Mouse (Mus musculus) liver, embryonic 13.5 days (tissue): ENCODE measurements around the gene Gpatch8. TPM values are rescaled to one million over a fixed set of nuclear protein-coding genes. Genes with fewer than 3 reads are reported as not detected.

Experiments
- ATAC-seq: fragments of 200-750 bp; cut with Nextera tagmentation; 2 replicates; pipeline ENCODE4 v1.8.0; 2017; ENCODE audit warnings: low read depth, mild to moderate bottlenecking, moderate number of reproducible peaks, moderate library complexity
- DNase-seq: peaks from one replicate; pipeline ENCODE4 v3.0.0; 2022
- H3K27ac ChIP-seq: fragments of 300-500 bp; sonication (generic); 2 replicates; pipeline ENCODE4 v1.5.1; 2015; ENCODE audit warnings: moderate library complexity, mild to moderate bottlenecking, inconsistent platforms
- H3K27me3 ChIP-seq: fragments of 300-500 bp; sonication (generic); 2 replicates; pipeline ENCODE4 v1.6.1; 2015; ENCODE audit warnings: mild to moderate bottlenecking, inconsistent platforms
- H3K36me3 ChIP-seq: fragments of 300-500 bp; sonication (generic); 2 replicates; pipeline ENCODE4 v1.6.1; 2015; ENCODE audit warnings: mild to moderate bottlenecking, inconsistent platforms
- H3K4me1 ChIP-seq: fragments of 300-500 bp; sonication (generic); replicated peaks from 2 replicates; pipeline ENCODE4 v1.6.1; 2015; ENCODE audit warnings: inconsistent platforms
- H3K4me2 ChIP-seq: fragments of 300-500 bp; sonication (generic); 2 replicates; pipeline ENCODE4 v1.6.1; 2015; ENCODE audit warnings: inconsistent platforms, mild to moderate bottlenecking, moderate library complexity
- H3K4me3 ChIP-seq: fragments of 300-500 bp; sonication (generic); replicated peaks from 2 replicates; pipeline ENCODE4 v1.5.1; 2015; ENCODE audit warnings: mild to moderate bottlenecking, inconsistent platforms
- H3K9ac ChIP-seq: fragments of 300-500 bp; sonication (generic); 2 replicates; pipeline ENCODE4 v1.6.1; 2015; ENCODE audit warnings: mild to moderate bottlenecking, inconsistent platforms
- H3K9me3 ChIP-seq: fragments of 300-500 bp; sonication (generic); replicated peaks from 2 replicates; pipeline ENCODE4 v1.6.1; 2016; ENCODE audit warnings: inconsistent platforms
- WGBS: fragments of 180-500 bp; shearing (Covaris S2); methylation state at CpG from one replicate; pipeline ENCODE4 v1.1.7; 2015; ENCODE audit not compliant: insufficient replicate concordance; 5-methylcytosine and 5-hydroxymethylcytosine counted together
- polyA plus RNA-seq: library from polyadenylated mRNA; unstranded; fragments of >200 nt; fragmentation: Nextera tagmentation; extraction: Ambion mirVana; gene quantifications from 2 replicates; pipeline ENCODE4 v1.2.1, GENCODE M21; 2015

Gpatch8 gene
- polyA plus RNA-seq, 1 experiment from 2014 or later: 18.0 TPM

GRCm38 (mm10) chr11:102494063-102494650 is 62.0 kb downstream of the Gpatch8 start:
- no peaks in the 10 kb centered on the region for H3K9me3 ChIP-seq
- H3K4me3 ChIP-seq: no peak overlapping the region
- H3K27me3 ChIP-seq: no peaks in the 10 kb centered on the region
- H3K27ac ChIP-seq: no peak overlapping the region
- ATAC-seq (no peak; the same call in 1 of the 2 replicates), DNase-seq (no peak)
- H3K4me2 ChIP-seq: no peak overlapping the region
- no peak overlapping the region for H3K9ac ChIP-seq
- H3K36me3 ChIP-seq: peaks cover 41% of the 10 kb centered on the region
- 67% methylated on average over 7 of the region's 7 CpGs for WGBS
- peaks cover 7% of the 10 kb centered on the region for H3K4me1 ChIP-seq

- no peaks in the 10 kb centered on the region for H3K27me3 ChIP-seq
- WGBS: 81% methylated on average over 2 of the region's 2 CpGs
- ATAC-seq (no peak), DNase-seq (no peak)
- H3K9me3 ChIP-seq: no peaks in the 10 kb centered on the region
- no peak overlapping the region for H3K4me3 ChIP-seq
- no peak overlapping the region for H3K27ac ChIP-seq
- no peak overlapping the region for H3K9ac ChIP-seq
- peaks cover 11% of the 10 kb centered on the region for H3K4me1 ChIP-seq
- no peak overlapping the region for H3K4me2 ChIP-seq
- peaks cover 33% of the 10 kb centered on the region for H3K36me3 ChIP-seq
Observed at GRCm38 (mm10) chr11:102493241-102493640, 63.0 kb downstream of the Gpatch8 start.

- no peaks in the 10 kb centered on the region for H3K9me3 ChIP-seq
- WGBS: 34% methylated on average over 2 of the region's 2 CpGs
- ATAC-seq (no peak), DNase-seq (no peak)
- peaks cover 15% of the 10 kb centered on the region for H3K4me1 ChIP-seq
- no peak overlapping the region for H3K9ac ChIP-seq
- no peaks in the 10 kb centered on the region for H3K27me3 ChIP-seq
- H3K4me3 ChIP-seq: no peak overlapping the region
- peaks cover 44% of the 10 kb centered on the region for H3K36me3 ChIP-seq
- H3K4me2 ChIP-seq: no peak overlapping the region
- no peak overlapping the region for H3K27ac ChIP-seq
Observed at GRCm38 (mm10) chr11:102487901-102488300, 68.3 kb downstream of the Gpatch8 start.

GRCm38 (mm10) chr11:102486733-102487386 is 69.3 kb downstream of the Gpatch8 start:
- no peaks in the 10 kb centered on the region for H3K9me3 ChIP-seq
- no peaks in the 10 kb centered on the region for H3K27me3 ChIP-seq
- peaks cover 15% of the 10 kb centered on the region for H3K4me1 ChIP-seq
- H3K4me2 ChIP-seq: no peak overlapping the region
- ATAC-seq: peak; percentile 72
- H3K9ac ChIP-seq: no peak overlapping the region
- H3K4me3 ChIP-seq: no peak overlapping the region
- DNase-seq: no peak
- H3K27ac ChIP-seq: no peak overlapping the region
- WGBS: 57% methylated on average over 11 of the region's 11 CpGs
- peaks cover 47% of the 10 kb centered on the region for H3K36me3 ChIP-seq

GRCm38 (mm10) chr11:102481779-102482178 is 74.4 kb downstream of the Gpatch8 start:
- Histone ChIP-seq H3K27me3 (no peaks in the 10 kb centered on the region), H3K9ac (no peak overlapping the region), H3K4me1 (no peaks in the 10 kb centered on the region), H3K4me2 (no peak overlapping the region), H3K36me3 (peaks cover 81% of the 10 kb centered on the region), H3K27ac (no peak overlapping the region), H3K9me3 (no peaks in the 10 kb centered on the region), H3K4me3 (no peak overlapping the region)
- DNase-seq: no peak
- WGBS: 66% methylated on average over 10 of the region's 10 CpGs
- ATAC-seq: no peak

- no peaks in the 10 kb centered on the region for H3K9me3 ChIP-seq
- H3K4me2 ChIP-seq: no peak overlapping the region
- H3K4me3 ChIP-seq: no peak overlapping the region
- no peak for DNase-seq
- ATAC-seq: no peak
- H3K27me3 ChIP-seq: no peaks in the 10 kb centered on the region
- peaks cover 74% of the 10 kb centered on the region for H3K36me3 ChIP-seq
- no peak overlapping the region for H3K27ac ChIP-seq
- H3K9ac ChIP-seq: no peak overlapping the region
- 89% methylated on average over 4 of the region's 4 CpGs for WGBS
- H3K4me1 ChIP-seq: no peaks in the 10 kb centered on the region; the same call in 1 of the 2 replicates
Observed at GRCm38 (mm10) chr11:102480897-102481296, 75.3 kb downstream of the Gpatch8 start.

GRCm38 (mm10) chr11:102480111-102480510 is 76.1 kb downstream of the Gpatch8 start:
- Histone ChIP-seq H3K27ac (no peak overlapping the region), H3K27me3 (no peaks in the 10 kb centered on the region), H3K9ac (no peak overlapping the region), H3K4me3 (no peak overlapping the region), H3K9me3 (no peaks in the 10 kb centered on the region), H3K36me3 (peaks cover 66% of the 10 kb centered on the region), H3K4me1 (peaks cover 7% of the 10 kb centered on the region), H3K4me2 (no peak overlapping the region)
- 91% methylated on average over 15 of the region's 15 CpGs for WGBS
- DNase-seq (no peak), ATAC-seq (no peak)

GRCm38 (mm10) chr11:102479581-102479980 is 76.6 kb downstream of the Gpatch8 start:
- Histone ChIP-seq H3K4me2 (no peak overlapping the region), H3K4me1 (peaks cover 11% of the 10 kb centered on the region), H3K4me3 (no peak overlapping the region), H3K9ac (no peak overlapping the region), H3K9me3 (no peaks in the 10 kb centered on the region), H3K36me3 (peaks cover 61% of the 10 kb centered on the region), H3K27ac (no peak overlapping the region; the same call in 1 of the 2 replicates), H3K27me3 (no peaks in the 10 kb centered on the region)
- 93% methylated on average over 23 of the region's 23 CpGs for WGBS
- ATAC-seq (no peak), DNase-seq (no peak)

GRCm38 (mm10) chr11:102478671-102479070 is 77.5 kb downstream of the Gpatch8 start:
- H3K27me3 ChIP-seq: no peaks in the 10 kb centered on the region
- H3K4me2 ChIP-seq: no peak overlapping the region
- H3K4me3 ChIP-seq: no peak overlapping the region
- no peak for DNase-seq
- 87% methylated on average over 3 of the region's 3 CpGs for WGBS
- no peak overlapping the region for H3K9ac ChIP-seq
- peaks cover 58% of the 10 kb centered on the region for H3K36me3 ChIP-seq
- H3K9me3 ChIP-seq: no peaks in the 10 kb centered on the region
- no peak overlapping the region for H3K27ac ChIP-seq
- ATAC-seq: no peak
- H3K4me1 ChIP-seq: peaks cover 11% of the 10 kb centered on the region

- no peak overlapping the region for H3K4me2 ChIP-seq
- peaks cover 28% of the 10 kb centered on the region for H3K36me3 ChIP-seq
- H3K9me3 ChIP-seq: no peaks in the 10 kb centered on the region
- peaks cover 24% of the 10 kb centered on the region for H3K4me1 ChIP-seq
- no peak overlapping the region for H3K9ac ChIP-seq
- H3K27ac ChIP-seq: peak overlapping the region; percentile 65
- ATAC-seq (peak; percentile 44; the same call in 1 of the 2 replicates), DNase-seq (no peak)
- no peak overlapping the region for H3K4me3 ChIP-seq
- WGBS: 42% methylated on average over 3 of the region's 3 CpGs
- no peaks in the 10 kb centered on the region for H3K27me3 ChIP-seq
Observed at GRCm38 (mm10) chr11:102475027-102475426, 81.2 kb downstream of the Gpatch8 start.

- Histone ChIP-seq H3K27ac (peak within 1 kb of the TSS; percentile 87), H3K4me2 (peak within 1 kb of the TSS; percentile 94), H3K4me3 (peak within 1 kb of the TSS; percentile 44), H3K4me1 (peaks cover 62% of the 10 kb centered on the region), H3K9me3 (no peaks in the 10 kb centered on the region), H3K27me3 (0 out of 2 replicates have a peak, but pooled peaks cover 2% of the 10 kb centered on the region), H3K36me3 (no peaks in the 10 kb centered on the region), H3K9ac (peak within 1 kb of the TSS; percentile 66)
- peak; percentile 66 for DNase-seq
- 10% methylated on average over 11 of the region's 11 CpGs for WGBS
- peak; percentile 80 for ATAC-seq
Observed at GRCm38 (mm10) chr11:102469648-102470357, 86.4 kb downstream of the Gpatch8 start, which contains the start of gene Itga2b. Gene Itga2b, minus strand, starts transcription at chr11:102470122.
